Mouse (Mus musculus) cerebellum, adult 2 months (tissue): Measurements from ENCODE around the gene Gm49383.

ENCODE experiments used
- CTCF ChIP-seq: fragments of 200-500 bp; IDR thresholded peaks from 2 replicates; pipeline ENCODE4 v1.5.1; 2011; ENCODE audit warnings: low read depth, mild to moderate bottlenecking, control low read depth, low read length, moderate library complexity, borderline replicate concordance; ENCODE audit not compliant: insufficient read depth
- POLR2A ChIP-seq: fragments of 200-500 bp; IDR thresholded peaks from 2 replicates; pipeline ENCODE4 v1.6.1; 2011; ENCODE audit warnings: low read length, control low read depth, borderline replicate concordance; ENCODE audit not compliant: insufficient read depth

GRCm38 (mm10) chr12:69229251-69229650, 32.3 kb upstream of the Gm49383 start:
- TF ChIP-seq POLR2A (no peak), CTCF (no peak)
